Mouse (Mus musculus) right cerebral cortex, postnatal 10 days (tissue): Measurements from ENCODE around the gene Nek4.

ENCODE experiments used
- DNase-seq, 2 experiments: peaks; one replicate each; pipeline ENCODE4 v3.0.0; 2021; ENCODE audit warnings: low spot score in 2 of 2

Nek4 gene

DNA sequence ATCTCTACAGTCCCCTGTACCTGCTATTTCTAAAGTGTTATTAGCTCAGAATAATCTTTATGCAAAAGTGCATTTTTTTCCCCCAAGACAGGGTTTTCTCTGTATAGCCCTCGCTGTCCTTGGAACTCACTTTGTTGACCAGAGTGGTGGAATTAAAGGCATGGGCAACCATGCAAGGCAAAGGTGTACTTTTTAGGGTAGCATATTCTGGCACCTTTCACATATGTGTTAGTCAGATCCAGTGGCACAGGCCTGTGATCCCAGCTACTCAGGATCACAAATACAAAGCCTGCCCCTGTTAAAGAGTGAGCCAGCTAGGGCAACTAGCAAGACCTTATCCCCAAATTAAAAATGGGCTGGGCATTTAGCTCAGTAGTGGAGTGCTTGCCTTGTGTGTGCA lies 9.2 kb downstream of the Nek4 start:
- DNase-seq, result no peak

DNA sequence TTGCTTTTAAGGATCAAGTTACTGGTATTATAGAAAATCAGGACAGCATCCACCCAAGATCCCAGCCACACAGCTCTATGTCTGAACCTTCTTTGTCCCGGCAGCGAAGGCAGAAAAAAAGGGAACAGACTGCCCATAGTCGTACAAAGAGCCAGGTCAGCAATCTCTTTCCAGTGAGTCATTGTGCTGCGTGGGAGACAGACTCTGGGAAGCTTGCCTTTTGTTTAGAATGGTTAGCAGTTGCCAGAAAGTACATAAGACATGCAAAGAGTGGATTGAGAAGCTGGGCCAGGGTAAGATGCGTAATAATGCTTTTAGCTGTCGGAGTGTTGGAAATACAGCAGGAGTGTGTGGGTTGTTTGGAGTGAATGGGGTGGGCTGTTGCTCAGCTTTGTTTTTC lies 23.0 kb downstream of the Nek4 start:
- peak; percentile 45 to 65 for DNase-seq

DNA sequence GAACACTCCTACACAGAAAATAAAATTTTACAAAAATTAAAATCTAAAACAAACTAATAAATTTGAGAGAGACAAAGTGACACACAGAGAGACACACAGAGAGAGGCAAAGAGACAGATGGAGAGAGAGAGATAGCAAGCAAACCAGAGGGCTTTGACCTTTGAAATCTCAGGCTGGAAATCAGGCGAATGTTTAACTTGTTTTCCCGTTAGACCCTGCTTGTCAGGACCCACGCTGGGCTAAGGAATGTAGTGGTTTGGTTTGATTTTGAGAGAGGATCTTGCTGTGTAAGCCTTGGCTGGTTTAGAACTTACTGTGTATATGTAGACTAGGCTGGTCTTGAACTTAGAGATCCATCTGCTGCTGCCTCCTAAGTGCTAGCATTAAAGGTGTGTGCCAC lies 25.0 kb downstream of the Nek4 start:
- DNase-seq, result no peak

DNA sequence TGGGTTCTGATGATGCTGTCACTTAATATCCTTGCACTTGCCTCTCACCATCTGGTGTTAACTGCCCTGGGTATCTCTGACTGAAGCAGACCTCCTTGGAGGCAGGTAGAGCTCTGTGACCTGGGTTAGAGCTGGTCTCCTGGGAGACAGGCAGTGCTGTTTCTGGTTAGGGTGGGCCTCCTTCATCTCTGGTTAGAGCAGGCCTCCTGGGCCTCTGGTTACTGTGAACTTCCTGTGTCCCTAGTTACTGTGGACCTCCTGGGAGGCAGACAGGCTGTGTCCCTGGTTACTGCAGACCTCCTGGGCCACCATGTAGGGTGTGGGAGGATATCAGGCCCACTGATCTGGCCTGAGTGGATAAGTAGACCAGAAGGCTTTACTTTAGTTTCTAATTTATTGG lies 45.2 kb downstream of the Nek4 start:
- DNase-seq, result no peak

DNA sequence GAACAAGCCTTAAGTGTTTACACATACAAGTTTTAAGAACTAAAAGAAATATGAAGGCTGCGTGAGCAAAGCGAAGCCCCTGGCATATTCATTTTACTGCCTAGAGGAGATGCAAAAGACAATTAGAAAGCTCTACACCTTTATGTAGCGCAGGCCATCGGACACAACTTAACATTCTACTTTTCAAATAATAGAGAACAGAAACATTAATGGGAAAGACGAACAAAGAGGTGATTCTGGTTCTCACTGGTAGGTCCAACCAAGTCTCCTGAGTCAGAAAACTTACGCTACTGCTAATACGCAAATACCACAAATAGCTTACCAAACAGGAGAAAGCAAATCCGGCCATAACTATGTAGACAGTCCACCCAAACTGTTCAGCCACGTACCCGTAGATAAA lies 49.2 kb downstream of the Nek4 start:
- no peak for DNase-seq

DNA sequence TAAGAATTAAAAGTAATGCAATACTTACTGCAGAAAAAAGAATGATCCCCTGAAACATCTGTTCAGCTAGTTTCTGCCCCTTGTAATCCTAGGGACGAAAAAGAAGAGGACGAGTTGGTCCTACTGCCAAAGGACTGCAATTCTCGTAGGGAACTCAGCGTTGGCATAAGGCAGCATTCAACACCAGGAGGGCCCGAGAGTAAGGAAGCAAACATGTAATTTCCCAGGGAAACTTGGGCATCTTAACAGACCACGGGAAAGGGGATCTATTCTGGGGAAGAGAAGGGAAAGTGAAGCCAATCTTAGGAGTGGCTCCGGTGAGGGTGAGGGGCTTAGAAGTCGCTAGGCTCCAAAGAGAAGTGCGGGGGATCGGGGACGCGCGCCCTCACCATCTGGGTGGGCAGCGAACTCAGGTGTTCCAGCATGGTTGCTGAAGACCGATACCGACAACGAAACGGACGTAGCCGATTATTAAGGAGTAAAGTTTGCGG lies 49.7 kb downstream of the Nek4 start:
- DNase-seq, result no peak

DNA sequence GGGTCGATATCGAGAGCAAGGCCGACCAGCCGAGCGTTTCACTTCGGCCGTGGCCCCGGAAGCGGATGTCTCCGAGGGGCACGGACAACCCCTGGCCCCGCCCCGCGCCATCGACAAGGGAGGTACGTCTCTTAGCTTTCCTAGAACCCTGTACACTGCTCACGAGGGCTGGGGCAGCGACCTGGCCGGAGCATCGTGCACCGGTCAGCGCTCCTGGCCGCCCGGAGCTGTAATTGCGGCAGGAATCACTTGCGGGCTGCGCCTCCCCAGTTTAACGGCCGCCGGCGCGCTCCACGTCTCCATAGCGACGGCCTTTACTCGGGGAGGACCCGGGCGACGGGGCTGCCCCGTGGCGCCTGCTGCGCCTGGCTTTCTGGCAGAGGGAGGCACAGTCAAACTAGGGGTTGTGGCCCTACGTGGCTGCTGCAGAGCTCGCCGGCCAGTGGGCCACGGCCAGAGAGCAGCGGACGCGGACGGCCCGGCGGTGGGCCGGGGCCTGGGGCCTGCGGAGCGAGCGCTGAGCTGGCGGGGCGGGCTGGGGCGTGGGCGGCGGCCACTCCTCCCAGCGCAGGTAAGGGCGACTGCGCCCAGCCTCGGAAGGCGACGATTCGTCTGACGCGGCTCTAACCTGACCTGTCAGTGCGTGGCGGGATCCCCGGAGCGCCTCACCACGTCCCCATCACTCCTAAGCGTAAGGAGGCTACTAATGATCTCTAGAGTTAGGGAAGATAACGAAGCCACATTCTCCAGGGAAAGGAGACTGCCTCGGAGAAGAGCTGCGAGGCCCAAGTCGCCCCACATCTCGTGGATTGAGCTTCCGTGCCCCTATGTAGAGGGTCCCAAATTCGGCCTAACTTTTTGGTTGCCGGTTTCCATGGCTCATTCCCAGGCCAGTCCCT lies 50.4 kb downstream of the Nek4 start, which contains the start of the genes Glt8d1 and Spcs1:
Gene Glt8d1 (plus strand): TSS at position 94 of the 899 bp plus-strand sequence.
Gene Spcs1 (minus strand): TSS at position 366 of the 899 bp plus-strand sequence.
- peak; percentile 91 for DNase-seq

DNA sequence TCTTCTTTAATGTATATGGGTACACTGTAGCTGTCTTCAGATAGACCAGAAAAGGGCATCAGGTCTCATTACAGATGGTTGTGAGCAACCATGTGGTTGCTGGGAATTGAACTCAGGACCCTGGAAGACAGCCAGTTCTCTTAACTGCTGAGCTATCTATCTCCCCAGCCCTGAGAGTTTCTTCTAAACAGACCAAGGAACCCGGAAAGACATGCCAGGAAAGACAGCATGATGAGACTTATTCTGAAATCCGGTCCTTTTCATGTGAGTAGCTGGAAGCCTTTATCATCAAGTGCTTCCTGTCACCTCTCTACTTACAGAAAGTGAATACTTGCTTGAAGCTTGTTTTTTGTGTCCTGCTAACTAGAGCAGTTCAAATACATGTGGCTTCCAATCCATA lies 53.4 kb downstream of the Nek4 start:
- DNase-seq, result no peak

DNA sequence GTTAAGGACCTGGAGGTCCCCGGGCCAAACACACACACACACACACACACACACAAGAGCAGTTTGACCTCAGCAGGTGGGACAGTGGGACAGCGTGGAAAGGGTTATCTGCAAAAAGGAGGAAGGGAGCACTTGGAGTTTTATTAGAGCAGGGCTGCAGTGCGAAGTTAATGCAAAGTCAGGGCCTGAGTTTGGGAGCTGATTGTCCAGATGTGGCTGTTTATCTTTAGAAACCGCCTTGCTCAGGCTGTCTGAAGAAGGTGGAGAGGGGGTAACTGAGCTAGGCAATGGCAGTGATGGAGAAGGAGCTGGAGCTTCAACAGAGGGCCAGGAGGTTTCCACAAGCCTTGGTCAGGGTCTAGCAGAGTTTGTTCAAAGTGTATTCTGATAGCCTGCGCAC lies 55.6 kb downstream of the Nek4 start:
- no peak for DNase-seq

DNA sequence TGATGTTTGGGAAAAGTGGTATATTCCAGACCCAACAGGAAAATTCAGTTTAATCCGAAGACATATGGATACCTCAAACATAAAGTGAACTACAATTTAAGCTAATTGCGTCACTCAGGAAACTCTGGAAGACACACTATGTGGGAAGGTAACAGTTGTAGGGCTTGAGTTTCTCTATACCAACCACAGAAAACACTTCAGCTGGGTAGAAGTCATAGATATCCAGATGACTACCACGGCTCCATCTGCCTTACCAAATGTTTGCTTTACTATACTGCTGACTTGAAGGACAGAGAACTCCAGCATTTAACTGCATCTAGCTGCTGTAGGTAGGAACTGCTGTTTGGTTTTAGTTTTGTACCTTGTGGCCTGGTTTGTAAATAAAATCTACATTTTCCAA lies 60.4 kb downstream of the Nek4 start:
- DNase-seq, result no peak

DNA sequence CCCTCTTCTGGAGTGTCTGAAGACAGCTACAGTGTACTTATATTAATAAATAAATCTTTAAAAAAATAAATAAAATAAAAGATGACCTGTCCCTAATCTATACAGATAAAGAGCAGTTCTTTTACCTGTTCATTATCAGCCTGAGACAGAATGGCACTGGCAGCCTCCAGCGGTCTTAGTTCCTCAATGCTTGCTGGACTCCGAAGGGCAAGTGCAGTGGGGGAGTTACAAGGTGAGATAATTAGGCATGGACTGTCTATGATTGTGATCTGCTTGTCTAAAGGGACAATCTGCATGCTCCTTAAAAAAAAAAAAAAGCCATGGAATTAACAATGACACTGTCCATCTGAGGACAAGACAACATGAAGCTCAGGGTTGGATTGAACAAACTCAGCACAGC lies 62.8 kb downstream of the Nek4 start:
- no peak for DNase-seq

DNA sequence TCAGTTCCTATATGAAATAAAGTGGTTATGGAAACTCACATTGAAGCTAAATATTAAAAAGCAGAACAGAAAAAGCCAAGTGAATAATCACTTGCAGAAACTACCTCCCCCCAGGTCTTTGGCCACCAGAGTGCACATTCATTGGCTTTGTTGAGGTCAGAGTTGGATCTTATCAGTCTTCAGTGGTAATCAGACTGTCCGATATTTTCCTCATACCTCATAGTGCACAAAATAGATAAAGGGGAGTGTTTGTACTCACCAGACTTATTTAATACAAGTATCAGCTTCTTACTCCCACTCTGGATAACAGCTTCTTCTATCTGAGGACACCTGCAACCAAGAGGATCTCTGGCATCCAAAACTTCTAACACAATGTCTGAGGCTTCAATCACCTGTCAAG lies 64.9 kb downstream of the Nek4 start:
- no peak for DNase-seq

DNA sequence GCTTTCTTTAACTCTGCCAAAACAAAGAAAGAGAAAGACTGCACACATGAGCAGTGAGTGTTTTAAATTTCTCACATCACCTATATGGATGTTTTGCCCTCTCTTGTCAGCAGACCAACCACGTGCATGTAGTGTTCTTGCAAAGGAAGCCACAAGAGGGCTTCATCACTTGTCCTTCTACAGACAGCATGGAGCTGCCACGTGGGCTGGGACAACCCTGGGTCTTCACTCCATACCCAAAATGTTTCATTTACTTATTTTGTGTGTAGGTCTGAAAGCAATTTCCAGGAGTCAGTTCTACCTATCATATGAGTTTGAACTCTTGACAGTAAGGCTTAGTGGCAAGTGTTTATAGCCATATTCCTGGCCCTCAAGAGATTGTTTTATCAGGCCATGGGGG lies 66.7 kb downstream of the Nek4 start:
- no peak for DNase-seq

DNA sequence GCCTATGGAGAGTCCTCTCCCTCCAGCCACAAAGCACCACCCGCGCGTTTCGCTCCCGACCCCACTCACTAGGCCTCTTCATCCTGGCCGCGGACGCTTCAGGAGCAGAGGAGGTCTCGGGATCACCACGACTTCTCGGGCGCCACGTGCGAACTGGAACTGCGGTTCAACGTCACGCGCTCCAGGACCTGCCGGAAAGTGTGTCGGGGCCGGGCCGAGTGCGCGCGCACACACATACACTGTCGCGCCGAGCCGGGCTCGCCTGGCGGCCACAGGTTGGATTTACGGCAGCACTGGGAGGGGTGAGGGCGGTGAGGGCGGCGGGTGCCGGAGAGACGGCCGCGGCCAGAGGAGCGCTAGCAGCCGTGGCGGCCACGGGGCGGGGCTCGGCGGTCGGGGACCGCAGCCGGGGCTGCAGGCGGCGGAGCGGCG lies 67.7 kb downstream of the Nek4 start, which contains the start of the genes Pbrm1 and Gnl3:
Gene Pbrm1 (plus strand): TSS at position 279 of the 432 bp plus-strand sequence.
Gene Gnl3 (minus strand): TSS at position 293 of the 432 bp plus-strand sequence.
- peak; percentile 98 for DNase-seq

DNA sequence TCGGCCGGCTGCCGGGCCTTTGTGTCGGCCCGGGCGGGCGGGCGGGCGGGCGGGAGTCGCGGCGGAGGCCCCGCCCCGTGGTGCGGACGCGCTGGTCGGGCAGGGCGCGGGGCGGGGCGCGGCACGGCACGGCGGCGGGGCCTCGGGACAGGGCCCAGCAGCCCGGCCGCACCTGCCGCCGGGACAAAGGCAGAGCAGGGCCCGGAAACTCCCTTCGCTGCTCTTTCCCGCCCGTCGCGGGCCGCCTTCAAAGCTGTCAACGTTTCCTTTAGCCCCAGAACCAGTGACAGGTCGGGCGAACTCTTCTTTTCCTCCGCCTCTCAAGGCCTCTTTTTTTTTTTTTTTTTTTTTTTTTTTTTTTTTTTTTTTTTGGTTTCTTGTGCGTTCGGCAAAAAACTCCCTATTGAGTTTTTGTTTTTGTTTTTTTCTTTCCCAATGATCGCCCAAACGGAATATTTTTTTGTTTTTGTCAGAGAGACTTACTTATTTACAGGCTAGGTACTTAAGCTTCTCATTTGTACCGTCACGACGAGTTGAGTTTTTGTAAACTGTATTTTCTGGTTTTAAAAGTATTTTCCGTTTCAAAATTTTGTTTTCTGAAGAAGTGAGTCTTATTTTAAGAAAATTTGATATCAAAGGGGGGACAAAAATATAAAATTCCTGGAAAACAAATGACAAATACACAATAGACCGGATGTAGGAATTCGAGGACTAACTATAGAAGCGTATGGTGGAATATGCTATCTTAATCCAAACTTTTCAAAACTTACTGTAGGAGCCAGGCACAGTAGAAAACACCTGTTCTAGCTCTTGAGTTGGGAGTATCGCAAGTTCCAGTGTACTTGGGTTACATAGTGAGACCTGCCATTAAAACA lies 68.4 kb downstream of the Nek4 start:
- peak; percentile 60 to 67 for DNase-seq

DNA sequence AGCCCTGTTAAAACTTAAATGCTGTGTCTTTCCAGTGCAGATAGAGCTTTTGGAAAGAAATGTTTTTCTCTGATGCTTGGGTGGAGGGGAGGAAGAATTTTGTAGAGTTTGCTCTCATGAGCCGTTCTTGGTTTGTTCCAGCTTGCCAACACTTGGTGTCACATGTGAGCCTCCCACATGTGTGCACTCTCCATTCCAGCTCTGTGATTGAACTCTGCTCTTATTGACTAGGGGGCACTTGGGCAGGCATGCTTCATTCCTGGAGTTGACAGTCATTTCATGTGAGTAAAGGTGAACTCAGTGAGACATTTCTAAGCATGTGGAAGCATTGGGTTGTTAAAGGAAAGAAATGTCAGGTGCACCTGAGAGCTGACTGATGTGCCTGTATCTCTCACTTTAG lies 71.4 kb downstream of the Nek4 start:
- DNase-seq, result no peak

DNA sequence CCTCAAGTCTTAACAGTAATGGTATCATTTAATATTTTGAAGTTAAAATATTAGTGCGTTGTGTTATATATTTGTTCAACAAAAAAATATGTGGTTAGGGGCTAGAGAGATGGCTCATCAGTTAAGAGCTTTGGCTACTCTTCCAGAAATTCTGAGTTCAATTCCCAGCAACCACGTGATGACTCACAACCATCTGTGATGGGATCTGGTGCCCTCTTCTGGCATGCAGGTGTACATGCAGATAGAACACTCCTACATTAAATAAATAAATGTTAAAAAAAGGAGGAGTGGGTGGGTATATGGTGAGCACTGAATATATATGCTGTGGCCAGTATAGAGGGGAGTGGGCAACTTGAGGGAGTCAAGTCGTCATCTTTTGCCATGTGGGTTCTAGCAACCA lies 74.6 kb downstream of the Nek4 start:
- DNase-seq, result no peak
